Mouse (Mus musculus): ENCODE measurements around the gene Pltp. TPM values are rescaled to one million over a fixed set of nuclear protein-coding genes. Genes with fewer than 3 reads are reported as not detected.

Gene Pltp
- polyA plus RNA-seq, 1 experiment, result 203 TPM

DNA sequence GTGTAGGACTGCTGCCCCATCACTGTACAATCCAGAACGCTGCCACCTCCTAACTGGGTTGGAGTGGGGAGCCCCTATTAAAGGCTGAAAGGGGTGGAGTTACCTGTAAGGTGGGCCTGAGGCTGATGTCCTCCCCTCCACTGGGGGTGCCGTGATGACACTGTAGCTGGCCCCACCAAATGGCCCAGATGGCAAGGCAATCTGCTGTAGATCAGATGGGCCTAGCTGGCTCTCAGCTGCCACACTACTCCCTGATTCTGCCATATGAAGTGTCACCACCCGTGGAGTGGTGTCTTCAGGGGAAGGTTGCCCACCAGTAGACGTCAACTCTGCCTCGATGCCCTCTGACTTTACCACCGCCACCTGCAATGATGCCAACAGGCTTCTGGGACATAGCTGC, 38.4 kb upstream of the Pltp start:
- no peak overlapping the region; the same call in 1 of the 2 replicates for H3K27ac ChIP-seq (ENCODE audit: insufficient read depth, low read length)
- TF ChIP-seq CTCF (IDR thresholded peaks at IDR 0.05; ENCODE audit: borderline replicate concordance, insufficient read depth, low read depth, low read length) (no peak), POLR2A (IDR thresholded peaks at IDR 0.05; ENCODE audit: borderline replicate concordance, insufficient read depth, low read length) (no peak)
- no peak overlapping the region for H3K4me3 ChIP-seq (replicated peaks; ENCODE audit: insufficient read depth, low read depth, low read length)
- DNase-seq, result peak in 1 of 2 experiments; percentile 54
- no peaks in the 10 kb centered on the region for H3K27me3 ChIP-seq (ENCODE audit: control insufficient read depth, insufficient read depth, low read length)
- H3K4me1 ChIP-seq (ENCODE audit: control insufficient read depth, insufficient read depth, low read length), result peaks cover 47% of the 10 kb centered on the region
- WGBS, result 20% methylated on average over 6 of the region's 6 CpGs

DNA sequence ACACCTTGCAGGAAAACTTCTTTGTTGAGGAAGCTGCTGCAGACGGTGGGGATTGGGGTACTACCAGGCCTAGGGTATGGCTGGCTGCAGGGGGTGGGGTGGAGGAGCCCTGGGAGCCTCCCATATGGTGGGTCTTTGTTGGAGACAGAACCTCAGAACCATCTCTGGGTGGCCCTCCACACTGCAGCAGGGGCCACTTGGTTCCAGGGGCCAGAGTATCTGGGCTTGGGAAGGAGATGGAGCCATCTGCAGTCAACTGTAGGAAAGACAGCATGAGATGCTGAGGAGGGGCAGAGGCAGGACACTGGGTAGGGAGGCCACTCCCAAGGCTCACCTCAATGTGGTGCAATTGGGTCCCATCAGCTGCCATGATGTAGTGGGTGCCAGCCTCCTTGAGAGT, 37.1 kb upstream of the Pltp start:
- Histone ChIP-seq H3K27ac (ENCODE audit: insufficient read depth, low read length) (no peak overlapping the region), H3K4me1 (ENCODE audit: control insufficient read depth, insufficient read depth, low read length) (peaks cover 47% of the 10 kb centered on the region), H3K4me3 (replicated peaks; ENCODE audit: insufficient read depth, low read depth, low read length) (no peak overlapping the region), H3K27me3 (ENCODE audit: control insufficient read depth, insufficient read depth, low read length) (no peaks in the 10 kb centered on the region)
- TF ChIP-seq POLR2A (IDR thresholded peaks at IDR 0.05; ENCODE audit: borderline replicate concordance, insufficient read depth, low read length), result no peak
- TF ChIP-seq CTCF (IDR thresholded peaks at IDR 0.05; ENCODE audit: borderline replicate concordance, insufficient read depth, low read depth, low read length), result peak; percentile 9; the same call in 1 of the 2 replicates
- WGBS, result 65% methylated on average over 1 of the region's 1 CpGs
- no peak for DNase-seq

DNA sequence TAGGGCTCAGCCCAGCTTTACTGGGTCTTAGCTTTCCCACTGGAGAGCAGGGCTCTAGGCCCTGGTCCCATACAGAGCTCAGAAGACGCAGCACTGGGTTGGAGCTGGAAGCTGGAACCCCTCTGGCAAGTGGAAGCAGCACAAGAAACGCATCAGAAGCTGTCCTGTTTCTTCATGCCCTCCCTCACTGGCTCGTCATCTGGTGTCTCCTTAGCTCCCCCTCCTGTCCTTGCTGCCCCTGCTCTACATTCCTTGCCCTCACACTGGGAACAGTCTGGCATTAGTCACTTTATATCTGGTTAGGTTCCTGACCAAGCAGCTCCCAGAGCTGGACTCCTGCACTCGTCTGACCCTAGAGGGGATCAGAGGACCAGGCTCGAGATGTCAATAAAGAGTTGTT, 36.5 kb upstream of the Pltp start:
- DNase-seq, result peak in 1 of 2 experiments; percentile 50
- Histone ChIP-seq H3K4me3 (replicated peaks; ENCODE audit: insufficient read depth, low read depth, low read length) (no peak overlapping the region), H3K4me1 (ENCODE audit: control insufficient read depth, insufficient read depth, low read length) (peaks cover 47% of the 10 kb centered on the region), H3K27me3 (ENCODE audit: control insufficient read depth, insufficient read depth, low read length) (no peaks in the 10 kb centered on the region), H3K27ac (ENCODE audit: insufficient read depth, low read length) (no peak overlapping the region)
- TF ChIP-seq CTCF (IDR thresholded peaks at IDR 0.05; ENCODE audit: borderline replicate concordance, insufficient read depth, low read depth, low read length) (0 out of 2 replicates have a peak, but pooled peaks have one; percentile 18), POLR2A (IDR thresholded peaks at IDR 0.05; ENCODE audit: borderline replicate concordance, insufficient read depth, low read length) (no peak)
- WGBS, result 18% methylated on average over 5 of the region's 5 CpGs

DNA sequence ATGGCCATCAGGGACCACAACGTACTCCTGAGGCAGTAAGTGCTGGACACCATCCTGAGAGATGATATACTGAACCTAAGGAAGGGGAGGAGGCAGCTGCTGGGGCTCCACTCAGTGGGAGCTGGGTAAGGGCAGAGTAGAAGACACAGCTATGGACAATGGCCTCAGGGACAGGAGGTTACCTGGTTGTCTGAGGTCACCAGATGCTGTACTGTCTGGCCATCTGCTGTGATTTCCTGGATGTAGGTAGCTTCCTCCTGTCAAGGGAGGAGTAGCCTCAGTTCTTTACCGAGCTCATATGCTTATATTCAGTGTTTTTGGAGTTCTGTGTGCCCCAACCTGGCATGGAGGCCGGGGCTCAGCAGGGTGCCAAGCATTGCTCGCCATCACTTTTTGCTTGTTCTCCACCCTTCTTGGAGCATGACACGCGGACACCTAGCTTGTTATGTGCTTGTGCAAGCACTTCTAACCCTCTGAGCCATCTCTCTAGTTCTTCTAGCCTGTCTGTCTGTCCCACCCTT, 35.2 kb upstream of the Pltp start:
- H3K4me3 ChIP-seq (replicated peaks; ENCODE audit: insufficient read depth, low read depth, low read length), result no peak overlapping the region
- DNase-seq, result peak; percentile 66 to 69
- H3K27ac ChIP-seq (ENCODE audit: insufficient read depth, low read length), result peak overlapping the region; percentile 67
- H3K27me3 ChIP-seq (ENCODE audit: control insufficient read depth, insufficient read depth, low read length), result no peaks in the 10 kb centered on the region
- TF ChIP-seq POLR2A (IDR thresholded peaks at IDR 0.05; ENCODE audit: borderline replicate concordance, insufficient read depth, low read length) (no peak), CTCF (IDR thresholded peaks at IDR 0.05; ENCODE audit: borderline replicate concordance, insufficient read depth, low read depth, low read length) (no peak)
- WGBS, result 26% methylated on average over 6 of the region's 6 CpGs
- H3K4me1 ChIP-seq (ENCODE audit: control insufficient read depth, insufficient read depth, low read length), result peaks cover 47% of the 10 kb centered on the region

DNA sequence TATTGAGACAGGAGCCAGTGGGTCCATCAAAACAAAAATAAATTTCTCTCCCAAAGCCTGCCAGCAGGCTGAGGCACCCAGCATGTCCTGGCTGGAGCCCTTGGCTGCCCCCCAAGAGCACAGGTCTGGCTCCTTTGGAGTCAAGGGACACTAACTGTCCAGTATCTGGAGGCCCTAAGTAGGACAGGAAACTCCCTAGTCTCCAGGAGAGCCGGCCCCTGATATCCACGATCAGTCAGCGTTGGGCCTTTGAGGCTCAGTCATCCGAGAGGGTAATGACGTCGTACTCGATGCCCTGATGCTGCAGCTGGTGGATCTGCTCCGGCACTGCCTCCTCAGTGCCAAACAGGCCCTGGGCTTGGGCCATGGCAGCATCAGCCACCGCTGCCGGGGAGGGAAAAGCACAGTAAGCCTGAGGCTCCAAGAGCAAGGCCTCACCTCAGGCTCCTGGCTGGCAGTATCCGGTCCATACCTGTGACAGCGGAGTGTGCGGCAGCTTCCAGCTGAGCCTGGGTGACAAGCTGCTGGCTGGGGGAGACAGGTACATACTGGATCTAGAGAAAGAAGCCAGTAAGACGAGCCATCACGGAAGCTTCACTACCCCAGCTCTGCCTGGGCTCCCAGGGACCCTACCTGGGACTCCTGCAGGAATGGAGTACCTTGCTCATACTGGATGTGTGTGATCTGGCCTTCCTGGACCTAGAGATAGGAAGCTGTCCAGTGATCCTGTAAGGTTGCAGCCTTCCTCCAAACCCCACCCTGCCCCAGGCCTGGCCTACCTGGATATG, 34.6 kb upstream of the Pltp start:
- DNase-seq, result peak; percentile 71 to 80

DNA sequence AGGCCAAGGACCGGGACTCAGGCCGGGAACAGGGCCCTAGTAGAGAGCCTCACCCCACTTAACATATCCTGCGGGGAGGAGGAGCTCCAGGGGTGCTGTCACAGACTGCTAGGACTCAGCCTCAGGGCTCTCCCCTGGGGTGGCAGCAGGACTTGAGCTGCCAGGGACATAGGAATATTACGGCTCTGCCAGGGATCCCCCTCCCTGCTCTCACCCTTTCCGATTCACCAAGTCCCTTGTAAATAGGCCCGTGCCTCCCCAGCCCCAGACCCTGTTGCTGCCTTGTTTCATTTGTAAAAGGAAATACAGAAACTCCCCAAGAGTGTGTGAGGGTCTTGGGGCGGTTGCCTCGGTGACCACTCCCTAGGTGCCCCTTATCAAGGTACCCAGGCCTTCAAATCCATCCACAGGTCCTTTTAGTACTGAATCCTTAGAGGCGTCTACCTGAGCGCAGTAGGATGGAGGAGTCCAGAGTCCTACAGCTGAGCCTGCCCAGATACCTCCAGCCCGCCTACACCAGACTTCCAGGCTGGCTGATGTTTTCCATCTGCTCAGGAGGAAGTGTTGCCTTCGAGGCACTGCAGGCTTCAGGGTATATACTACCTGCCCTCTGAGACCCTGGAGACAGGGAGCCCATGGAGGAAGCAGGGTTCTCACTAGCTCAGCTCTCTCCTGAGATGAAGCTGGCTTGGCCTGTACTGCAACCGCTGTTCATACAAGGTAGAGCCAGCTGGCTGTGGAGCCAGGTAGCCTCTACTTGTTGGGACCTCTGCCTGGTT, 33.7 kb upstream of the Pltp start:
- Histone ChIP-seq H3K4me3 (replicated peaks; ENCODE audit: insufficient read depth, low read depth, low read length) (no peak overlapping the region), H3K27ac (ENCODE audit: insufficient read depth, low read length) (peak overlapping the region; percentile 25), H3K4me1 (ENCODE audit: control insufficient read depth, insufficient read depth, low read length) (peaks cover 44% of the 10 kb centered on the region), H3K27me3 (ENCODE audit: control insufficient read depth, insufficient read depth, low read length) (no peaks in the 10 kb centered on the region)
- no peak for DNase-seq
- WGBS, result 61% methylated on average over 13 of the region's 13 CpGs
- TF ChIP-seq CTCF (IDR thresholded peaks at IDR 0.05; ENCODE audit: borderline replicate concordance, insufficient read depth, low read depth, low read length) (no peak), POLR2A (IDR thresholded peaks at IDR 0.05; ENCODE audit: borderline replicate concordance, insufficient read depth, low read length) (no peak)

More for the DNA sequence above, 34.6 kb upstream of the Pltp start:
- H3K4me3 ChIP-seq (replicated peaks; ENCODE audit: insufficient read depth, low read depth, low read length), result no peak overlapping the region
- H3K27me3 ChIP-seq (ENCODE audit: control insufficient read depth, insufficient read depth, low read length), result no peaks in the 10 kb centered on the region
- WGBS, result 13% methylated on average over 15 of the region's 15 CpGs
- TF ChIP-seq POLR2A (IDR thresholded peaks at IDR 0.05; ENCODE audit: borderline replicate concordance, insufficient read depth, low read length) (no peak), CTCF (IDR thresholded peaks at IDR 0.05; ENCODE audit: borderline replicate concordance, insufficient read depth, low read depth, low read length) (no peak)
- peaks cover 47% of the 10 kb centered on the region for H3K4me1 ChIP-seq (ENCODE audit: control insufficient read depth, insufficient read depth, low read length)
- peak overlapping the region; percentile 67 for H3K27ac ChIP-seq (ENCODE audit: insufficient read depth, low read length)

DNA sequence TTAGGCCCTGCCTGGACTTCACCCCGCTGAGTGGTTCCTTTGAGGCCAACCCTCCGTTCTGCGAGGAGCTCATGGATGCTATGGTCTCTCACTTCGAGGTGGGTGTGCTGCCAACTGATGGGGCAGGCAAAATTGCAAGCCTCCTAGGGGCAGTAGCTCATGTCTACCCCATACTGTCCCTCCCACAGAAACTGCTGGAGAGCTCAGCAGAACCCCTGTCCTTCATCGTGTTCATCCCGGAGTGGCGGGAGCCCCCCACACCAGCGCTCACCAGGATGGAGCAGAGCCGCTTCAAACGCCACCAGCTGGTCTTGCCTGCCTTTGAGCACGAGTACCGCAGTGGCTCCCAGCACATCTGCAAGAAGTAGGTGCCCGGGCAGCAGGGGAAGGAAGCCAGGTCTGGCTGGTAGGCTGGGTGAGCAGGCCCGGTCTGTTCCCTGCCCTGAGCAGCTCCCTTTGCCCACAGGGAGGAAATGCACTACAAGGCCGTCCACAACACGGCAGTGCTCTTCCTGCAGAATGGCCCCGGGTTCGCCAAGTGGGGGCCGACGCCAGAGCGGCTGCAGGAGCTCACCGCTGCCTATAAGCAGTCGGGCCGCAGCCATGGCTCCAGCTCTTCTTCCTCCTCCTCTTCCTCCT, 33.0 kb upstream of the Pltp start:
- H3K27ac ChIP-seq (ENCODE audit: insufficient read depth, low read length), result no peak overlapping the region; the same call in 1 of the 2 replicates
- no peak overlapping the region for H3K4me3 ChIP-seq (replicated peaks; ENCODE audit: insufficient read depth, low read depth, low read length)
- no peak for DNase-seq
- H3K27me3 ChIP-seq (ENCODE audit: control insufficient read depth, insufficient read depth, low read length), result no peaks in the 10 kb centered on the region
- TF ChIP-seq POLR2A (IDR thresholded peaks at IDR 0.05; ENCODE audit: borderline replicate concordance, insufficient read depth, low read length) (no peak), CTCF (IDR thresholded peaks at IDR 0.05; ENCODE audit: borderline replicate concordance, insufficient read depth, low read depth, low read length) (no peak)
- WGBS, result 81% methylated on average over 24 of the region's 24 CpGs
- peaks cover 47% of the 10 kb centered on the region for H3K4me1 ChIP-seq (ENCODE audit: control insufficient read depth, insufficient read depth, low read length)

All from cerebellum, adult 2 months (tissue).